33 mouse cellular contexts compared by ENCODE assay signal in genomic region chr15:102910038-102910437, GRCm38 (mm10). TPM values are rescaled to one million over a fixed set of nuclear protein-coding genes. Genes with fewer than 3 reads are reported as not detected.
DNase-seq lines count a peak whose midpoint lies in the region; ATAC-seq and TF ChIP-seq lines count a peak whose summit lies in the region.
"Had no signal": no experiment of that assay in that cellular context is flagged by ENCODE, and none has a peak within 500 bp of the region (broad histone marks: within the 10 kb centered on the region; RNA-seq: fewer than 3 reads in every experiment).

No protein-coding gene starts in this region.

- no peak for TF ChIP-seq POLR2A in testis, adult 2 months (IDR thresholded peaks at IDR 0.05; ENCODE audit: control insufficient read depth, low read depth, low read length)

- ATAC-seq in hindbrain, embryonic 13.5 days (ENCODE audit: low FRiP score): no peak
- ATAC-seq in limb, embryonic 12.5 days (ENCODE audit: insufficient number of reproducible peaks, insufficient read depth, low FRiP score, low TSS enrichment, low read depth): no peak
- ATAC-seq: activated CD4-positive, CD25-positive, alpha-beta regulatory T cell, adult 4 months; forebrain, embryonic 14.5 days; intestine, postnatal 0 days; midbrain, embryonic 16.5 days; Patski had no signal

- H3K4me2 ChIP-seq in hindbrain, embryonic 13.5 days: no peak overlapping the region
- peak overlapping the region; percentile 27; the same call in 1 of the 2 replicates for H3K4me2 ChIP-seq in limb, embryonic 12.5 days
- H3K4me2 ChIP-seq: hindbrain, embryonic 15.5 days; liver, embryonic 11.5 days had no signal

- WGBS in hindbrain, embryonic 10.5 days: under 1% methylated on average over 18 of the region's 18 CpGs
- under 1% methylated on average over 18 of the region's 18 CpGs for WGBS in hindbrain, embryonic 13.5 days
- under 1% methylated on average over 18 of the region's 18 CpGs for WGBS in limb, embryonic 12.5 days

- no peaks in the 10 kb centered on the region for H3K9me3 ChIP-seq in hindbrain, embryonic 10.5 days
- no peaks in the 10 kb centered on the region for H3K9me3 ChIP-seq in hindbrain, embryonic 13.5 days
- no peaks in the 10 kb centered on the region for H3K9me3 ChIP-seq in limb, embryonic 12.5 days
- H3K9me3 ChIP-seq: hindbrain, embryonic 15.5 days had no signal

- peaks cover 100% of the 10 kb centered on the region for H3K27me3 ChIP-seq in hindbrain, embryonic 10.5 days (ENCODE audit: insufficient read depth, poor library complexity, severe bottlenecking)
- H3K27me3 ChIP-seq in hindbrain, embryonic 13.5 days: peaks cover 95% of the 10 kb centered on the region
- H3K27me3 ChIP-seq in testis, adult 2 months (ENCODE audit: control insufficient read depth, insufficient read depth, low read length): peaks cover 5% of the 10 kb centered on the region; the same call in 1 of the 2 replicates
- H3K27me3 ChIP-seq in limb, embryonic 12.5 days: peaks cover 87% of the 10 kb centered on the region

- no peak for TF ChIP-seq CTCF in testis, adult 2 months (IDR thresholded peaks at IDR 0.05; ENCODE audit: control insufficient read depth, insufficient read depth, insufficient replicate concordance, low read depth, low read length)

- no peaks in the 10 kb centered on the region for H3K36me3 ChIP-seq in hindbrain, embryonic 10.5 days
- no peaks in the 10 kb centered on the region for H3K36me3 ChIP-seq in hindbrain, embryonic 13.5 days
- no peaks in the 10 kb centered on the region for H3K36me3 ChIP-seq in testis, adult 2 months (ENCODE audit: control insufficient read depth, insufficient read depth, low read length)
- H3K36me3 ChIP-seq in limb, embryonic 12.5 days: no peaks in the 10 kb centered on the region
- H3K36me3 ChIP-seq: hindbrain, embryonic 15.5 days had no signal

- no peak overlapping the region for H3K4me3 ChIP-seq in hindbrain, embryonic 10.5 days
- H3K4me3 ChIP-seq in hindbrain, embryonic 13.5 days: no peak overlapping the region
- H3K4me3 ChIP-seq in testis, adult 2 months (ENCODE audit: control insufficient read depth, low read depth, low read length): peak overlapping the region; percentile 32
- H3K4me3 ChIP-seq in limb, embryonic 12.5 days (replicated peaks): 0 out of 2 replicates have a peak overlapping the region, but pooled peaks have one; percentile 9
- H3K4me3 ChIP-seq: heart, adult 2 months; hindbrain, embryonic 15.5 days; megakaryocyte, embryonic 14.5 days had no signal

- no peak overlapping the region for H3K27ac ChIP-seq in hindbrain, embryonic 10.5 days
- no peak overlapping the region for H3K27ac ChIP-seq in hindbrain, embryonic 13.5 days
- no peak overlapping the region for H3K27ac ChIP-seq in testis, adult 2 months (ENCODE audit: control insufficient read depth, insufficient read depth, low read depth, low read length)
- H3K27ac ChIP-seq in limb, embryonic 12.5 days: no peak overlapping the region
- H3K27ac ChIP-seq: heart, adult 2 months; hindbrain, embryonic 15.5 days had no signal

- no peaks in the 10 kb centered on the region for H3K4me1 ChIP-seq in hindbrain, embryonic 10.5 days (replicated peaks)
- no peaks in the 10 kb centered on the region for H3K4me1 ChIP-seq in hindbrain, embryonic 13.5 days (replicated peaks)
- H3K4me1 ChIP-seq in testis, adult 2 months (ENCODE audit: control insufficient read depth, insufficient read depth, low read length): peaks cover 8% of the 10 kb centered on the region
- H3K4me1 ChIP-seq in limb, embryonic 12.5 days (replicated peaks): 0 out of 2 replicates have a peak, but pooled peaks cover 4% of the 10 kb centered on the region
- H3K4me1 ChIP-seq: hindbrain, embryonic 15.5 days had no signal

- no peak overlapping the region for H3K9ac ChIP-seq in hindbrain, embryonic 13.5 days
- no peak overlapping the region for H3K9ac ChIP-seq in limb, embryonic 12.5 days (replicated peaks)
- H3K9ac ChIP-seq: hindbrain, embryonic 15.5 days had no signal

- DNase-seq in hindbrain, embryonic 10.5 days (ENCODE audit: low spot score): peak; percentile 54
- DNase-seq in testis, postnatal 10 days (ENCODE audit: low spot score): no peak
- no peak for DNase-seq in gastrocnemius, adult 8-10 months (ENCODE audit: low spot score in 2 of 2)
- no peak for DNase-seq in heart, adult 11 months
- DNase-seq: adrenal gland, postnatal 14 days; B cell, adult 2 months; cerebellum, adult 11 months; cerebellum, postnatal 10 days; gastrocnemius, postnatal 14 days; heart, adult 2 months; layer of hippocampus, postnatal 36 days; lung, adult 18-20 months; lung, postnatal 14 days; right cerebral cortex, adult 18-20 months; spleen, adult 18-20 months; thymus, adult 18-20 months; thymus, postnatal 4 days had no signal

RNA-seq across cellular contexts. Expression of gene Hoxc13, which starts 10.9 kb away (rescaled TPM):
- polyA plus RNA-seq in hindbrain, embryonic 10.5 days (2016; fragmentation: Nextera tagmentation; extraction: Ambion mirVana): 0.09 and 0.16 TPM in 2 replicates
- polyA plus RNA-seq in hindbrain, embryonic 13.5 days (2015; fragmentation: Nextera tagmentation; extraction: Ambion mirVana): not detected in 2 replicates
- not detected in 2 replicates for polyA plus RNA-seq in testis, adult 2 months (2012; rRNA removed)
- 3.6 and 5.0 TPM in 2 replicates for polyA plus RNA-seq in limb, embryonic 12.5 days (2016; fragmentation: Nextera tagmentation; extraction: Ambion mirVana)
- not detected for total RNA-seq in gastrocnemius, adult 8-10 months (2022)
- total RNA-seq: adrenal gland, postnatal 14 days; gastrocnemius, postnatal 14 days; heart, adult 2 months; layer of hippocampus, postnatal 36 days; left cerebral cortex, postnatal 14 days had no signal
- polyA plus RNA-seq: activated CD4-positive, CD25-positive, alpha-beta regulatory T cell, adult 4 months; forebrain, embryonic 14.5 days; heart, adult 2 months; heart, postnatal 0 days; hindbrain, embryonic 15.5 days; intestine, postnatal 0 days; kidney, embryonic 16.5 days; liver, embryonic 11.5 days; midbrain, embryonic 16.5 days had no signal

RNA-seq across cellular contexts. Expression of gene Hoxc12, which starts 26.5 kb away (rescaled TPM):
- not detected in 2 replicates for polyA plus RNA-seq in hindbrain, embryonic 10.5 days (2016; fragmentation: Nextera tagmentation; extraction: Ambion mirVana)
- not detected in 2 replicates for polyA plus RNA-seq in hindbrain, embryonic 13.5 days (2015; fragmentation: Nextera tagmentation; extraction: Ambion mirVana)
- not detected in 2 replicates for polyA plus RNA-seq in testis, adult 2 months (2012; rRNA removed)
- 2.0 and 2.8 TPM in 2 replicates for polyA plus RNA-seq in limb, embryonic 12.5 days (2016; fragmentation: Nextera tagmentation; extraction: Ambion mirVana)
- not detected for total RNA-seq in gastrocnemius, adult 8-10 months (2022)
- total RNA-seq: adrenal gland, postnatal 14 days; heart, adult 2 months; layer of hippocampus, postnatal 36 days; left cerebral cortex, postnatal 14 days had no signal
- polyA plus RNA-seq: activated CD4-positive, CD25-positive, alpha-beta regulatory T cell, adult 4 months; brain, embryonic 14.5 days; embryonic facial prominence, embryonic 11.5 days; forebrain, embryonic 14.5 days; heart, adult 2 months; heart, postnatal 0 days; hindbrain, embryonic 15.5 days; intestine, postnatal 0 days; kidney, embryonic 16.5 days; liver, embryonic 11.5 days; midbrain, embryonic 16.5 days; Patski had no signal

RNA-seq across cellular contexts. Expression of gene Hoxc11, which starts 44.2 kb away (rescaled TPM):
- not detected in 2 replicates for polyA plus RNA-seq in hindbrain, embryonic 10.5 days (2016; fragmentation: Nextera tagmentation; extraction: Ambion mirVana)
- polyA plus RNA-seq in hindbrain, embryonic 13.5 days (2015; fragmentation: Nextera tagmentation; extraction: Ambion mirVana): not detected in 2 replicates
- not detected in 2 replicates for polyA plus RNA-seq in testis, adult 2 months (2012; rRNA removed)
- 3.5 and 5.2 TPM in 2 replicates for polyA plus RNA-seq in limb, embryonic 12.5 days (2016; fragmentation: Nextera tagmentation; extraction: Ambion mirVana)
- 1 to 10 TPM; 6.0 to 8.8 (median 7.6) TPM for total RNA-seq in gastrocnemius, adult 8-10 months (2022)
- total RNA-seq: adrenal gland, postnatal 14 days; heart, adult 2 months; layer of hippocampus, postnatal 36 days; left cerebral cortex, postnatal 14 days had no signal
- polyA plus RNA-seq: activated CD4-positive, CD25-positive, alpha-beta regulatory T cell, adult 4 months; brain, embryonic 14.5 days; embryonic facial prominence, embryonic 11.5 days; forebrain, embryonic 14.5 days; heart, adult 2 months; heart, postnatal 0 days; hindbrain, embryonic 15.5 days; intestine, postnatal 0 days; liver, embryonic 11.5 days; midbrain, embryonic 16.5 days; Patski had no signal

RNA-seq across cellular contexts. Expression of gene Hoxc10, which starts 56.6 kb away (rescaled TPM):
- not detected in 2 replicates for polyA plus RNA-seq in hindbrain, embryonic 10.5 days (2016; fragmentation: Nextera tagmentation; extraction: Ambion mirVana)
- not detected in 2 replicates for polyA plus RNA-seq in hindbrain, embryonic 13.5 days (2015; fragmentation: Nextera tagmentation; extraction: Ambion mirVana)
- polyA plus RNA-seq in testis, adult 2 months (2012; rRNA removed): 0.29 and 0.31 TPM in 2 replicates
- polyA plus RNA-seq in limb, embryonic 12.5 days (2016; fragmentation: Nextera tagmentation; extraction: Ambion mirVana): 20.7 and 21.2 TPM in 2 replicates
- total RNA-seq in gastrocnemius, adult 8-10 months (2022): 100 to 1,000 TPM in 1 of 4 experiments, 10 to 100 TPM in 3; 77.4 to 106 (median 88.9) TPM
- total RNA-seq: heart, adult 2 months; layer of hippocampus, postnatal 36 days; left cerebral cortex, postnatal 14 days had no signal
- polyA plus RNA-seq: activated CD4-positive, CD25-positive, alpha-beta regulatory T cell, adult 4 months; brain, embryonic 14.5 days; embryonic facial prominence, embryonic 11.5 days; forebrain, embryonic 14.5 days; heart, adult 2 months; heart, postnatal 0 days; hindbrain, embryonic 15.5 days; midbrain, embryonic 16.5 days had no signal

RNA-seq across cellular contexts. Expression of gene Hoxc5, which starts 57.2 kb away (rescaled TPM):
- 0.37 and 10.8 TPM in 2 replicates for polyA plus RNA-seq in hindbrain, embryonic 10.5 days (2016; fragmentation: Nextera tagmentation; extraction: Ambion mirVana)
- polyA plus RNA-seq in hindbrain, embryonic 13.5 days (2015; fragmentation: Nextera tagmentation; extraction: Ambion mirVana): 32.3 and 39.2 TPM in 2 replicates
- 0.53 and 0.66 TPM in 2 replicates for polyA plus RNA-seq in testis, adult 2 months (2012; rRNA removed)
- 6.3 and 12.2 TPM in 2 replicates for polyA plus RNA-seq in limb, embryonic 12.5 days (2016; fragmentation: Nextera tagmentation; extraction: Ambion mirVana)
- 1 to 10 TPM; 1.6 to 3.4 (median 2.4) TPM for total RNA-seq in gastrocnemius, adult 8-10 months (2022)
- total RNA-seq: heart, adult 2 months; layer of hippocampus, postnatal 36 days; left cerebral cortex, postnatal 14 days had no signal
- polyA plus RNA-seq: activated CD4-positive, CD25-positive, alpha-beta regulatory T cell, adult 4 months; forebrain, embryonic 14.5 days; heart, postnatal 0 days; midbrain, embryonic 16.5 days had no signal

Comparison
In these comparisons a context has a peak if more than half of its experiments do, and no peak if none do; other contexts are left out.
1. H3K4me3 ChIP-seq: peak in testis, adult 2 months (single experiment) and limb, embryonic 12.5 days (single experiment); none in hindbrain, embryonic 10.5 days (single experiment) and hindbrain, embryonic 13.5 days (single experiment).